Mouse (Mus musculus): ENCODE data around the gene Gadd45b. TPM values are rescaled to one million over a fixed set of nuclear protein-coding genes. Genes with fewer than 3 reads are reported as not detected.
A peak's percentile ranks its signal among the peaks of the same experiment; 100 is the strongest.

The Gadd45b gene
- polyA plus RNA-seq, 1 experiment, result 29.7 TPM

GRCm38 (mm10) chr10:80917779-80918434, 12.0 kb upstream of the Gadd45b start, which contains the start of gene Lmnb2:
TSS of gene Lmnb2 (minus strand) at chr10:80918245.
- H3K27ac ChIP-seq (ENCODE audit: insufficient read depth, low read depth, low read length), result peak within 1 kb of the TSS; percentile 75
- peak within 1 kb of the TSS; percentile 95 for H3K4me3 ChIP-seq (ENCODE audit: low read depth, low read length)
- WGBS, result under 1% methylated on average over 61 of the region's 61 CpGs
- peaks cover 30% of the 10 kb centered on the region for H3K4me1 ChIP-seq (ENCODE audit: control insufficient read depth, insufficient read depth, insufficient read length, low read length)
- no peaks in the 10 kb centered on the region for H3K36me3 ChIP-seq (ENCODE audit: control insufficient read depth, insufficient read depth, low read length)
- TF ChIP-seq POLR2A (IDR thresholded peaks at IDR 0.05; ENCODE audit: low read depth, low read length) (no peak; the same call in 1 of the 2 replicates), CTCF (IDR thresholded peaks at IDR 0.05; ENCODE audit: extremely low read depth, insufficient read length, insufficient replicate concordance, low read depth, low read length) (no peak)
- no peaks in the 10 kb centered on the region for H3K27me3 ChIP-seq (ENCODE audit: control insufficient read depth, insufficient read depth, low read length)

- H3K36me3 ChIP-seq (ENCODE audit: control insufficient read depth, insufficient read depth, low read length), result no peaks in the 10 kb centered on the region
- H3K27me3 ChIP-seq (ENCODE audit: control insufficient read depth, insufficient read depth, low read length), result no peaks in the 10 kb centered on the region
- H3K4me1 ChIP-seq (ENCODE audit: control insufficient read depth, insufficient read depth, insufficient read length, low read length), result peaks cover 4% of the 10 kb centered on the region
- no peak overlapping the region for H3K27ac ChIP-seq (ENCODE audit: insufficient read depth, low read depth, low read length)
- H3K4me3 ChIP-seq (ENCODE audit: low read depth, low read length), result peak overlapping the region; percentile 45
- 27% methylated on average over 16 of the region's 16 CpGs for WGBS
- TF ChIP-seq CTCF (IDR thresholded peaks at IDR 0.05; ENCODE audit: extremely low read depth, insufficient read length, insufficient replicate concordance, low read depth, low read length), result no peak
- no peak for TF ChIP-seq POLR2A (IDR thresholded peaks at IDR 0.05; ENCODE audit: low read depth, low read length)
Measured at GRCm38 (mm10) chr10:80921923-80922322, 8.0 kb upstream of the Gadd45b start.

GRCm38 (mm10) chr10:80925472-80925871, 4.4 kb upstream of the Gadd45b start:
- H3K27me3 ChIP-seq (ENCODE audit: control insufficient read depth, insufficient read depth, low read length), result no peaks in the 10 kb centered on the region

GRCm38 (mm10) chr10:80928586-80929298, 1.1 kb upstream of the Gadd45b start:
- WGBS, result under 1% methylated on average over 48 of the region's 48 CpGs
- peaks cover 25% of the 10 kb centered on the region for H3K4me1 ChIP-seq (ENCODE audit: control insufficient read depth, insufficient read depth, insufficient read length, low read length)
- no peaks in the 10 kb centered on the region for H3K27me3 ChIP-seq (ENCODE audit: control insufficient read depth, insufficient read depth, low read length)

More at GRCm38 (mm10) chr10:80925472-80925871, 4.4 kb upstream of the Gadd45b start:
- no peak overlapping the region for H3K27ac ChIP-seq (ENCODE audit: insufficient read depth, low read depth, low read length)
- WGBS, result 42% methylated on average over 3 of the region's 3 CpGs
- TF ChIP-seq CTCF (IDR thresholded peaks at IDR 0.05; ENCODE audit: extremely low read depth, insufficient read length, insufficient replicate concordance, low read depth, low read length) (no peak), POLR2A (IDR thresholded peaks at IDR 0.05; ENCODE audit: low read depth, low read length) (no peak)
- peaks cover 3% of the 10 kb centered on the region for H3K4me1 ChIP-seq (ENCODE audit: control insufficient read depth, insufficient read depth, insufficient read length, low read length)
- H3K4me3 ChIP-seq (ENCODE audit: low read depth, low read length), result no peak overlapping the region
- no peaks in the 10 kb centered on the region for H3K36me3 ChIP-seq (ENCODE audit: control insufficient read depth, insufficient read depth, low read length)

GRCm38 (mm10) chr10:80930361-80931152, 684 bp downstream of the Gadd45b start:
- TF ChIP-seq POLR2A (IDR thresholded peaks at IDR 0.05; ENCODE audit: low read depth, low read length) (no peak), CTCF (IDR thresholded peaks at IDR 0.05; ENCODE audit: extremely low read depth, insufficient read length, insufficient replicate concordance, low read depth, low read length) (no peak)
- Histone ChIP-seq H3K4me1 (ENCODE audit: control insufficient read depth, insufficient read depth, insufficient read length, low read length) (peaks cover 30% of the 10 kb centered on the region), H3K36me3 (ENCODE audit: control insufficient read depth, insufficient read depth, low read length) (no peaks in the 10 kb centered on the region), H3K27me3 (ENCODE audit: control insufficient read depth, insufficient read depth, low read length) (no peaks in the 10 kb centered on the region), H3K27ac (ENCODE audit: insufficient read depth, low read depth, low read length) (peak overlapping the region; percentile 72), H3K4me3 (ENCODE audit: low read depth, low read length) (peak overlapping the region; percentile 82)
- WGBS, result 3% methylated on average over 45 of the region's 45 CpGs

More at GRCm38 (mm10) chr10:80928586-80929298, 1.1 kb upstream of the Gadd45b start:
- H3K36me3 ChIP-seq (ENCODE audit: control insufficient read depth, insufficient read depth, low read length), result no peaks in the 10 kb centered on the region
- peak overlapping the region; percentile 72 for H3K4me3 ChIP-seq (ENCODE audit: low read depth, low read length)
- peak overlapping the region; percentile 87 for H3K27ac ChIP-seq (ENCODE audit: insufficient read depth, low read depth, low read length)
- peak; percentile 79 for TF ChIP-seq CTCF (IDR thresholded peaks at IDR 0.05; ENCODE audit: extremely low read depth, insufficient read length, insufficient replicate concordance, low read depth, low read length)
- no peak; the same call in 1 of the 2 replicates for TF ChIP-seq POLR2A (IDR thresholded peaks at IDR 0.05; ENCODE audit: low read depth, low read length)

GRCm38 (mm10) chr10:80931153-80931671, 1.3 kb downstream of the Gadd45b start:
- no peak overlapping the region for H3K27ac ChIP-seq (ENCODE audit: insufficient read depth, low read depth, low read length)
- no peaks in the 10 kb centered on the region for H3K27me3 ChIP-seq (ENCODE audit: control insufficient read depth, insufficient read depth, low read length)
- 13% methylated on average over 14 of the region's 14 CpGs for WGBS
- peaks cover 32% of the 10 kb centered on the region for H3K4me1 ChIP-seq (ENCODE audit: control insufficient read depth, insufficient read depth, insufficient read length, low read length)
- H3K36me3 ChIP-seq (ENCODE audit: control insufficient read depth, insufficient read depth, low read length), result no peaks in the 10 kb centered on the region
- TF ChIP-seq CTCF (IDR thresholded peaks at IDR 0.05; ENCODE audit: extremely low read depth, insufficient read length, insufficient replicate concordance, low read depth, low read length) (no peak), POLR2A (IDR thresholded peaks at IDR 0.05; ENCODE audit: low read depth, low read length) (no peak)
- H3K4me3 ChIP-seq (ENCODE audit: low read depth, low read length), result peak overlapping the region; percentile 82

Measured in small intestine, adult 2 months (tissue).